Mouse (Mus musculus) intestine, embryonic 14.5 days (tissue): ENCODE data around the gene Hpcal4. TPM values are rescaled to one million over a fixed set of nuclear protein-coding genes. Genes with fewer than 3 reads are reported as not detected.
"Not testable (repeated sequence)": the region's sequence is repeated elsewhere in the genome, so short reads cannot be mapped to it uniquely, and the experiment has no call there.

Experiments
- ATAC-seq: fragments of 200-750 bp; cut with Nextera tagmentation; replicated peaks from 2 replicates; pipeline ENCODE4 v1.8.0; 2017; ENCODE audit warnings: low read depth, moderate number of reproducible peaks, moderate TSS enrichment, moderate library complexity; ENCODE audit not compliant: low FRiP score, low TSS enrichment
- DNase-seq: peaks from one replicate; pipeline ENCODE4 v3.0.0-alpha.2; 2018; ENCODE audit warnings: low spot score
- H3K27ac ChIP-seq: fragments of 300-500 bp; sonication (generic); 2 replicates; pipeline ENCODE4 v1.5.1; 2014; ENCODE audit warnings: low read depth, mild to moderate bottlenecking, control low read depth
- H3K27me3 ChIP-seq: fragments of 300-500 bp; sonication (generic); replicated peaks from 2 replicates; pipeline ENCODE4 v1.6.1; 2014; ENCODE audit warnings: low read length, control low read depth; ENCODE audit not compliant: control insufficient read depth, insufficient read depth
- H3K36me3 ChIP-seq: fragments of 300-500 bp; sonication (generic); 2 replicates; pipeline ENCODE4 v1.6.1; 2014; ENCODE audit warnings: low read length, control low read depth; ENCODE audit not compliant: control insufficient read depth, insufficient read depth
- H3K4me1 ChIP-seq: fragments of 300-500 bp; sonication (generic); replicated peaks from 2 replicates; pipeline ENCODE4 v1.6.1; 2014; ENCODE audit warnings: low read length, control low read depth, mixed read lengths; ENCODE audit not compliant: control insufficient read depth, insufficient read depth
- H3K4me2 ChIP-seq: fragments of 300-500 bp; sonication (generic); 2 replicates; pipeline ENCODE4 v1.6.1; 2014; ENCODE audit warnings: low read length
- H3K4me3 ChIP-seq: fragments of 300-500 bp; sonication (generic); 2 replicates; pipeline ENCODE4 v1.5.1; 2014; ENCODE audit warnings: low read depth, low read length, control low read depth, mixed read lengths
- H3K9ac ChIP-seq: fragments of 300-500 bp; sonication (generic); 2 replicates; pipeline ENCODE4 v1.6.1; 2014; ENCODE audit warnings: mild to moderate bottlenecking, low read length
- H3K9me3 ChIP-seq: fragments of 300-500 bp; sonication (generic); 2 replicates; pipeline ENCODE4 v1.6.1; 2016; ENCODE audit warnings: low read length, control low read depth; ENCODE audit not compliant: control insufficient read depth
- WGBS: fragments of 180-500 bp; shearing (Covaris S2); extraction: QIAGEN DNeasy Blood & Tissue Kit; methylation state at CpG from one replicate; pipeline ENCODE4 v1.1.7; 2014; 5-methylcytosine and 5-hydroxymethylcytosine counted together
- polyA plus RNA-seq: library from polyadenylated mRNA; unstranded; fragments of >200 nt; fragmentation: Nextera tagmentation; extraction: Ambion mirVana; gene quantifications from 2 replicates; pipeline ENCODE4 v1.2.1, GENCODE M21; 2014

Hpcal4 gene
- polyA plus RNA-seq, 1 experiment from 2014 or later: 7.5 TPM

DNA sequence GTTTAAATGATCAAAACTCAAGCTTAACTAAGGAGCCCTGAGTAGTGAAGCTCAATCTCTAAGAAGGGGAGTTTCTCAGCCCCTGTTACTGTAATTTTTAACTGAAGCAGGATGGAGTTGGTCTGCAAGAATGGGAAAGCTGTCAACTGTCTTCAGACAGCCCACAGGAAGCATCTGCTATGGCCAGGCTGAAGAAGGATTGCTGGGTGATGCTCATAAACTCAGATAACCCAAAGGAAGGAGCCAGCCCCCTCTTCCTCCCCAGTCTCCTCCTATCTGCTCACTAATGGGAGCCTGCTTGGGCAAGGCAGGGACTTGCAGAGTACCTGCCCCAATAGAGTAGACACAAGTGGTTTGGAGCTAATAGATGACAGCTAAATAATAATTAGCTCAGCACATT, 27.2 kb upstream of the Hpcal4 start:
- DNase-seq (no peak), ATAC-seq (no peak)
- Histone ChIP-seq H3K4me2 (no peak overlapping the region), H3K27me3 (no peaks in the 10 kb centered on the region), H3K4me3 (no peak overlapping the region), H3K4me1 (0 out of 2 replicates have a peak, but pooled peaks cover 3% of the 10 kb centered on the region), H3K9me3 (no peaks in the 10 kb centered on the region), H3K36me3 (no peaks in the 10 kb centered on the region), H3K9ac (no peak overlapping the region), H3K27ac (no peak overlapping the region)

DNA sequence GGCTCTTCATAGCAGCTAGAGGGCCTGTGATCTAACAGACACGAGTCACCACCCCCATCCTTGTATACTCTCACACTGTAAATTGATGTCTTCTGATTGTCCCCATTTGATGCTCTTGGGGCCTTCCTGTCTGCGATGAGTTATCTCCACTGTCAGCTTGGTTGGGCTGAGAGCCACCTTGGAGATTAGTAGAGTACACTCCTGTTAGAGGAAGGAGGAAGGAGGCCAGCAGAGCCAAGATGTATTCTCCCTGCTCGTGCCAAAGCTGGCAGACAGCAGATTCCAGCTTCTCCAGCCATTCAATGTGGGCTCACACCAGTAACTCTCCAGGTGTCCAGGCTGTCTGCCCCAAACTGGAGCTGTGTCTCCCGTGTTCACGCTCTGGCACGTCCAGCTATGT, 22.5 kb upstream of the Hpcal4 start:
- no peak overlapping the region for H3K4me2 ChIP-seq

DNA sequence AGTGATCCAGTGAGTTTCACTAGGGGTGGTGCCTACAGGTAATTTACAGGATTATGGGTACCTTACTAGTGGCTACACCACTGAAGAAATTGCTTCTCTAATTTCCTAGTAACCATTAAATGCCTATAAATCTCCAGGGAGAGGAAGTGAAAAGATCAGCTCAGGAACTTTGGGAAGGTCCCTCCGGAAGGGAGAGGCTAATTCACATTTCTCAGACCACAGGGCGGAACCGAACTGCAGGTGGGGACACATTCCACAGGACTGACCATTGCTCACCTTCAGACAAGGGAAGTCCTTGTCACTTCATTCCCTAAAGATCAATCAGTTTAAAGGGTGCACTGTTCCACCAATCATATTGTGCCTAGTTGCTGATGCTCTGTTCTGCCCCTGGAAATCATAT, 21.8 kb upstream of the Hpcal4 start:
- H3K36me3 ChIP-seq, H3K4me2 ChIP-seq, H3K4me1 ChIP-seq, H3K27me3 ChIP-seq, H3K9ac ChIP-seq, H3K4me3 ChIP-seq, ATAC-seq, H3K27ac ChIP-seq, H3K9me3 ChIP-seq, DNase-seq: not testable (repeated sequence)
- 73% methylated on average over 3 of the region's 3 CpGs for WGBS

More for the DNA sequence above, 22.5 kb upstream of the Hpcal4 start:
- WGBS: 74% methylated on average over 6 of the region's 6 CpGs
- no peak overlapping the region for H3K9ac ChIP-seq
- DNase-seq (no peak), ATAC-seq (no peak)
- H3K27me3 ChIP-seq: no peaks in the 10 kb centered on the region
- H3K4me1 ChIP-seq: peaks cover 10% of the 10 kb centered on the region
- no peaks in the 10 kb centered on the region for H3K36me3 ChIP-seq
- H3K27ac ChIP-seq: no peak overlapping the region
- no peak overlapping the region for H3K4me3 ChIP-seq
- H3K9me3 ChIP-seq: no peaks in the 10 kb centered on the region

DNA sequence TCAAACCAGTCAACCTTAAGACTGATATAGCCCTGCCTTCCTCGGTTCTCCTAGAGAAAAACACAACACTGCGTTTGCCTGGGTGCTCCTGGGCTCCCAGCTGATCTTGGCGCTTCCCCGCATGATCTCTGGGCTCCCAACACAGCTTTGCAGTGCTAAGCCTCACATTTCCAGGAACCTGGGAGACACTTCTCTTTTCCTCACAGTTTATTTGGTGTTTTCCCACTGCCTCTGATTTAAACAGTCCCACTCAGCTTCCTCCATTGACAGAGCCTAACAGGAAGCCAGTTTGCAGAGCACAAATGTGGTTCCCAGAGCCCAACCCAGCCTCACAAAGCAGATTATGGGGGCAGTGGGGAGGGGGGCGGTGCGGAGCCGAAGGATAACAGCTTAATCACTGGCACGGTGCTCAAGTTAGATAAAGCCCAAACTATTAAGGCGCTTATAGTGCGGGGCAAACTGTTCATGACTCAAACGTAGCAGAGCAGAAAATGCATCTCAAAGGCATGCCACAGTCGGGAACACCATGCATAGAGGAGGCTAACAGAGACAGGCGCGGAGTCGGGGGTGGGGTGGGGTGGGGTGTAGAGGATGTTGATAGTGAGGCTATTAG, 20.6 kb upstream of the Hpcal4 start:
- H3K36me3 ChIP-seq: no peaks in the 10 kb centered on the region
- WGBS: 10% methylated on average over 15 of the region's 15 CpGs
- no peak for DNase-seq
- 0 out of 2 replicates have a peak overlapping the region, but pooled peaks have one; percentile 3 for H3K9ac ChIP-seq
- H3K4me3 ChIP-seq: no peak overlapping the region
- H3K27ac ChIP-seq: no peak overlapping the region
- ATAC-seq: 0 out of 2 replicates have a peak, but pooled peaks have one; percentile 32
- H3K4me2 ChIP-seq: peak overlapping the region; percentile 35
- H3K4me1 ChIP-seq: peaks cover 7% of the 10 kb centered on the region
- H3K27me3 ChIP-seq: no peaks in the 10 kb centered on the region
- no peaks in the 10 kb centered on the region for H3K9me3 ChIP-seq

DNA sequence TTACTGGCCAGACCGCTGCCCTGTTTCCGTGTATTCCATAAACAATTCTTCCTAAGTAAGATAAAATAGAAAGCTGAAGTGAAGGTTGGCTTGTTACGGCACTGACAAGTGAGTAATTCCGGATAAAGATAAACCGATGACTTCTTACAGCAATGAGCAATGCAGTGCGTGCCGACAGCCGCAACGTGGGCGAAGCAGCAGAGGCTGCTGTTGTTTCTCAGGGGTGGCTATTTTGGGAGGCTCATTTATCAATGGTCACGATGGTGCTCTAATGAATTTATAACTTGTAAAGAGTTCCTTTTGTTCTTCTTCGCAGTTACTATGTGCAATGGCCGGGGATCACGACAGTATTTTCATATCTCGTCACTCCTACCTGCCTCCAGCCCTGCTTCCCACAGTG, 18.9 kb upstream of the Hpcal4 start:
- no peak overlapping the region for H3K27ac ChIP-seq
- 0 out of 2 replicates have a peak, but pooled peaks cover 1% of the 10 kb centered on the region for H3K9me3 ChIP-seq
- no peaks in the 10 kb centered on the region for H3K27me3 ChIP-seq
- no peak overlapping the region for H3K4me2 ChIP-seq
- H3K4me3 ChIP-seq: no peak overlapping the region
- H3K9ac ChIP-seq: no peak overlapping the region
- peaks cover 7% of the 10 kb centered on the region for H3K4me1 ChIP-seq
- DNase-seq (no peak), ATAC-seq (no peak)
- WGBS: 52% methylated on average over 15 of the region's 15 CpGs
- H3K36me3 ChIP-seq: no peaks in the 10 kb centered on the region

DNA sequence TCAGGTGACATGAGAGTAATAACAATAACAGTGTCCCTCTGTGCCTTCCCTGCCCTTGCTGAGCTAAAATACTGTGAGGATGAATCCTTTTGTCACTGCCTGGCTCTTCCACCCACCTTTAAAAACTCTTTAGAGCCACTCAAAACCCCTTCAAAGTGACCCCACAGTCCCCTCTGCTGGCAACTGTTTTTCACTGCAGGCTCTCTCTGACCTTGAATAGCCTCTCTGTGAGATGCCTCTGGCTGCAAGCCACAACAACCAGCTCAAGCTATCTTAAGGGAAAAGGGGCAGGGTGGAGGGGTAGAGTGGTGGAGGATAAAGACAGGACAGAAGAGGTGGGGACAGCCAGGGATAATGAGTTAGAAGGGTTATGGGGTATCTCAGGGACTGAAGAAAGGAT, 11.2 kb upstream of the Hpcal4 start:
- H3K9ac ChIP-seq: no peak overlapping the region
- H3K9me3 ChIP-seq: 0 out of 2 replicates have a peak, but pooled peaks cover 4% of the 10 kb centered on the region
- no peaks in the 10 kb centered on the region for H3K4me1 ChIP-seq
- H3K27me3 ChIP-seq: no peaks in the 10 kb centered on the region
- DNase-seq (no peak), ATAC-seq (no peak)
- H3K27ac ChIP-seq: no peak overlapping the region
- H3K36me3 ChIP-seq: no peaks in the 10 kb centered on the region
- H3K4me3 ChIP-seq: no peak overlapping the region
- no peak overlapping the region for H3K4me2 ChIP-seq

DNA sequence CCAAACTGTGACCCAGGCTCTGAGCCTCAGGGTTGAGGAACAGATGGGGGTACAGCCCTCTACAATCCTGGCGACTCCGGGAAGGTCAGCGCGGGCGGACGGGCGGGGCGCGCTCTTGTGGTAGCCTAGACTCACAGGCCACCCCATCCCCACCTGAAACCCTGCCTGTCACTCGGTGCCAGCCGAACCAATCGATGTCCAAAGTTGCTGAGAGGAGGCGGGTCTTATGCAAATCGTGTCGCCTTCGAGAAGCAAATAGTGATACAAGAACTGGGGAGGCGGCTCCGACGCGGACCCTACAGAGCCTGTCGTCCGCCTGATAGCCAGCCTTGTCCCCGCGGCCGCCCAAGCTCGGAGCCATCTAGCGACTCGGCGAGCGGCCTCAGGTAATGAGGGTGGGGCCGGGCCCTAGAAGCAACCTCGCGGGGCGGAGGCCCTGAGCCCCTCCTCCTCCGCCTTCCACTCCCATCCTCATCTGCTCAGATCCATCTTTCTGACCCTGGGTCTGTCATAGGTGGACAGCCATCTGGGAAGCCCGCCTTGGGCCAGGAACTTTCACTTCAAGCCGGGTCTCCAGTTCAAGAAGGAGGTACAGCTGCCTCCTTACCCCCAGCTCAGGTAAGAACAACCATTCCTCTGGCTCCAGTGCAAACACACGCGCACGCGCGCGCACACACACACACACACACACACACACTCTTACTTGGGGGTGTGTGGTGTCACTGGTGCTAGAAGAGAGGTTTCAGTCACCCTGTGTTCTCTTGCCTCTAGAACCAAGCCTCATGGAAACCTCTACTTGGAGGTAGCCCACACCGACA, 421 bp downstream of the Hpcal4 start:
- no peaks in the 10 kb centered on the region for H3K36me3 ChIP-seq
- no peaks in the 10 kb centered on the region for H3K9me3 ChIP-seq
- H3K4me3 ChIP-seq: peak overlapping the region; percentile 42
- H3K9ac ChIP-seq: peak overlapping the region; percentile 39
- ATAC-seq (peak; percentile 88), DNase-seq (peak; percentile 91)
- H3K4me1 ChIP-seq: peaks cover 6% of the 10 kb centered on the region; the same call in 1 of the 2 replicates
- peak overlapping the region; percentile 83 for H3K4me2 ChIP-seq
- H3K27ac ChIP-seq: peak overlapping the region; percentile 71; the same call in 1 of the 2 replicates
- WGBS: 10% methylated on average over 44 of the region's 44 CpGs
- H3K27me3 ChIP-seq: peaks cover 36% of the 10 kb centered on the region

DNA sequence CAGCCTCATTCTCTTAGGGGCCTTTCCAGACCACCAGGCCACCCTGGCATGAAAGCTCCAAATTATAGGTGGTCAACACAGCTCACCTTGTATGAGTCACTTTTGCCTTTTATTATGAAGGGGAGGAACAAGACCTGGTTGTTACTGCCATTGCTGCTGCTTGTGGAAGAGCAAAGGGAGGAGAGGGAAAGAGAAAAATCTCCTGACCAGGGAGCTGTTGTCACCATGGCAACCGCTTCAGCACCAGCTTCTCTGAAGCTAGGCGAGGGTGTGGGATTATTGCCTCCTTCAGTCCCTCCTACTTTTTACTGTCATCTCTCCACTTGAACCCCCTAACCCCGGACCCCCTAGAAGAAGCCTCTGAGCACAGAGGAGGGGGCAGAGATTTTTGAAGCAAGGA, 1.8 kb downstream of the Hpcal4 start:
- WGBS: 45% methylated on average over 3 of the region's 3 CpGs
- Histone ChIP-seq H3K4me3 (no peak overlapping the region), H3K9ac (no peak overlapping the region), H3K4me2 (no peak overlapping the region), H3K27ac (no peak overlapping the region), H3K4me1 (peaks cover 6% of the 10 kb centered on the region; the same call in 1 of the 2 replicates), H3K27me3 (peaks cover 36% of the 10 kb centered on the region), H3K9me3 (no peaks in the 10 kb centered on the region), H3K36me3 (no peaks in the 10 kb centered on the region)
- no peak for DNase-seq
- no peak for ATAC-seq
